ENCODE assay signal across 9 mouse cellular contexts in the genomic region with DNA sequence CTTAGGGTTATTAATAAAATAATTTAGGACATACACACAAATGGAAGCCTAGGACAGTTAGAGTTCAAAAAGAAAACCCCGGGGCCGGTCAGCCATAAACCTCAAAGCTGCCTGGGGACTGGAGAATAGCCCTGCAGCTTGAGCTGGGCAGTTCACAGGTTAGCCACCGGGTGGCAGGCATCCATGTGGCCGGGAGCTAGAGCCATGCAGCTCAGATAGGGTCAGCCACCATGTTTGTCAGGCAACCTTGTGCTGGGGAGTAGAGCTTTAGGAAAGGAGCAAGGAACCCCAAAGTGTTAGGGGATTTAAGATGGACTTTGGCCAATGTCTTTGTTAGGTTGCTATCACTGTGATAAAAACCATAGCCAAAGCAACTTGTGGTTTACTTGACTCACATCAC. TPM values are rescaled to one million over a fixed set of nuclear protein-coding genes. Genes with fewer than 3 reads are reported as not detected.
DNase-seq lines count a peak whose midpoint lies in the region; ATAC-seq and TF ChIP-seq lines count a peak whose summit lies in the region.
"Had no signal": no experiment of that assay in that cellular context is flagged by ENCODE, and none has a peak within 500 bp of the region (broad histone marks: within the 10 kb centered on the region; RNA-seq: fewer than 3 reads in every experiment).

No protein-coding gene starts in this region.

- no peak for ATAC-seq in forebrain, embryonic 14.5 days
- no peak for ATAC-seq in forebrain, embryonic 13.5 days
- peak; percentile 50; the same call in 1 of the 2 replicates for ATAC-seq in kidney, postnatal 0 days (replicated peaks; ENCODE audit: low FRiP score, low read depth)
- peak; percentile 38 for ATAC-seq in megakaryocyte progenitor cell, adult 5-6 weeks (replicated peaks; ENCODE audit: poor library complexity)

- H3K4me2 ChIP-seq in forebrain, embryonic 14.5 days (ENCODE audit: low read length): no peak overlapping the region
- no peak overlapping the region for H3K4me2 ChIP-seq in forebrain, embryonic 13.5 days
- H3K4me2 ChIP-seq in kidney, postnatal 0 days (ENCODE audit: low read length): no peak overlapping the region

- H3K4me3 ChIP-seq in forebrain, embryonic 14.5 days (ENCODE audit: low read depth, low read length): no peak overlapping the region
- no peak overlapping the region for H3K4me3 ChIP-seq in forebrain, embryonic 13.5 days
- H3K4me3 ChIP-seq in kidney, postnatal 0 days (replicated peaks; ENCODE audit: low read depth, low read length): no peak overlapping the region

- no peaks in the 10 kb centered on the region for H3K9me3 ChIP-seq in forebrain, embryonic 14.5 days (replicated peaks; ENCODE audit: control insufficient read depth, low read length)
- H3K9me3 ChIP-seq in forebrain, embryonic 13.5 days (replicated peaks): no peaks in the 10 kb centered on the region
- no peaks in the 10 kb centered on the region for H3K9me3 ChIP-seq in kidney, postnatal 0 days (replicated peaks; ENCODE audit: low read length)

- no peaks in the 10 kb centered on the region for H3K27me3 ChIP-seq in forebrain, embryonic 14.5 days (replicated peaks; ENCODE audit: control insufficient read depth, insufficient read depth, low read length)
- H3K27me3 ChIP-seq in forebrain, embryonic 13.5 days: no peaks in the 10 kb centered on the region
- H3K27me3 ChIP-seq in kidney, postnatal 0 days (ENCODE audit: insufficient read depth, low read length): no peaks in the 10 kb centered on the region

- peaks cover 4% of the 10 kb centered on the region for H3K36me3 ChIP-seq in forebrain, embryonic 14.5 days (ENCODE audit: control insufficient read depth, insufficient read depth, low read length)
- peaks cover 8% of the 10 kb centered on the region for H3K36me3 ChIP-seq in forebrain, embryonic 13.5 days (ENCODE audit: poor library complexity, severe bottlenecking)
- peaks cover 9% of the 10 kb centered on the region; the same call in 1 of the 2 replicates for H3K36me3 ChIP-seq in kidney, postnatal 0 days (ENCODE audit: insufficient read depth, low read length)

- peak; percentile 32 for DNase-seq in forebrain, embryonic 14.5 days (ENCODE audit: low spot score)
- peak; percentile 28 for DNase-seq in right cerebral cortex, adult 18-20 months
- DNase-seq in right cerebral cortex, postnatal 36 days (ENCODE audit: low spot score in 2 of 2): no peak
- DNase-seq in cerebellum, adult 8-10 months: peak; percentile 38
- DNase-seq in kidney, postnatal 0 days (ENCODE audit: low spot score): peak; percentile 59
- DNase-seq in thymus, adult 18-20 months: peak; percentile 24 to 39

- 29% methylated on average over 4 of the region's 4 CpGs for WGBS in forebrain, embryonic 14.5 days
- 20% methylated on average over 4 of the region's 4 CpGs for WGBS in forebrain, embryonic 13.5 days
- WGBS in kidney, postnatal 0 days: 17% methylated on average over 4 of the region's 4 CpGs

- no peak overlapping the region for H3K27ac ChIP-seq in forebrain, embryonic 14.5 days (ENCODE audit: low read depth, low read length)
- H3K27ac ChIP-seq in forebrain, embryonic 13.5 days: no peak overlapping the region
- H3K27ac ChIP-seq in kidney, postnatal 0 days: no peak overlapping the region

- no peak overlapping the region for H3K9ac ChIP-seq in forebrain, embryonic 14.5 days (ENCODE audit: low read length)
- H3K9ac ChIP-seq in forebrain, embryonic 13.5 days: no peak overlapping the region
- no peak overlapping the region for H3K9ac ChIP-seq in kidney, postnatal 0 days (ENCODE audit: low read depth, low read length)

- TF ChIP-seq CTCF in kidney, postnatal 0 days (IDR thresholded peaks at IDR 0.05; ENCODE audit: low read depth): peak; percentile 70

- H3K4me1 ChIP-seq in forebrain, embryonic 14.5 days (ENCODE audit: control insufficient read depth, insufficient read depth, low read length): peaks cover 9% of the 10 kb centered on the region
- H3K4me1 ChIP-seq in forebrain, embryonic 13.5 days: peaks cover 24% of the 10 kb centered on the region
- H3K4me1 ChIP-seq in kidney, postnatal 0 days (replicated peaks; ENCODE audit: insufficient read depth, low read length): peaks cover 9% of the 10 kb centered on the region; the same call in 1 of the 2 replicates

RNA-seq across cellular contexts. Expression of a gene that starts 2.7 kb away (rescaled TPM):
- 23.4 and 28.1 TPM in 2 replicates for polyA plus RNA-seq in forebrain, embryonic 14.5 days (2014; fragmentation: Nextera tagmentation; extraction: Ambion mirVana)
- polyA plus RNA-seq in forebrain, embryonic 13.5 days (2015; fragmentation: Nextera tagmentation; extraction: Ambion mirVana): 32.1 and 36.5 TPM in 2 replicates
- polyA plus RNA-seq in kidney, postnatal 0 days (2015; fragmentation: Nextera tagmentation; extraction: Ambion mirVana): 32.2 and 34.5 TPM in 2 replicates
- total RNA-seq in megakaryocyte progenitor cell, adult 5-6 weeks (2015): 46.2 and 58.3 TPM in 2 replicates
- total RNA-seq in megakaryocyte progenitor cell, adult 5-6 weeks (2017): 36.7 and 52.1 TPM in 2 replicates

RNA-seq across cellular contexts. Expression of a gene that starts 9.9 kb away (rescaled TPM):
- polyA plus RNA-seq in forebrain, embryonic 14.5 days (2014; fragmentation: Nextera tagmentation; extraction: Ambion mirVana): not detected in 2 replicates
- not detected in 2 replicates for polyA plus RNA-seq in forebrain, embryonic 13.5 days (2015; fragmentation: Nextera tagmentation; extraction: Ambion mirVana)
- not detected in 2 replicates for polyA plus RNA-seq in kidney, postnatal 0 days (2015; fragmentation: Nextera tagmentation; extraction: Ambion mirVana)
- total RNA-seq in megakaryocyte progenitor cell, adult 5-6 weeks (2015): not detected in 2 replicates
- not detected in 2 replicates for total RNA-seq in megakaryocyte progenitor cell, adult 5-6 weeks (2017)
- total RNA-seq: left cerebral cortex, adult 18-20 months had no signal

RNA-seq across cellular contexts. Expression of a gene that starts 22.7 kb away (rescaled TPM):
- 49.6 and 63.9 TPM in 2 replicates for polyA plus RNA-seq in forebrain, embryonic 14.5 days (2014; fragmentation: Nextera tagmentation; extraction: Ambion mirVana)
- polyA plus RNA-seq in forebrain, embryonic 13.5 days (2015; fragmentation: Nextera tagmentation; extraction: Ambion mirVana): 50.1 and 62.2 TPM in 2 replicates
- 1.1 TPM in 2 replicates for polyA plus RNA-seq in kidney, postnatal 0 days (2015; fragmentation: Nextera tagmentation; extraction: Ambion mirVana)
- total RNA-seq in megakaryocyte progenitor cell, adult 5-6 weeks (2015): not detected in 2 replicates
- not detected in 2 replicates for total RNA-seq in megakaryocyte progenitor cell, adult 5-6 weeks (2017)

RNA-seq across cellular contexts. Expression of a gene that starts 29.8 kb away (rescaled TPM):
- polyA plus RNA-seq in forebrain, embryonic 14.5 days (2014; fragmentation: Nextera tagmentation; extraction: Ambion mirVana): 4.0 and 4.2 TPM in 2 replicates
- polyA plus RNA-seq in forebrain, embryonic 13.5 days (2015; fragmentation: Nextera tagmentation; extraction: Ambion mirVana): 1.9 and 2.2 TPM in 2 replicates
- polyA plus RNA-seq in kidney, postnatal 0 days (2015; fragmentation: Nextera tagmentation; extraction: Ambion mirVana): 25.0 and 26.5 TPM in 2 replicates
- total RNA-seq in megakaryocyte progenitor cell, adult 5-6 weeks (2015): not detected in 2 replicates
- not detected in 2 replicates for total RNA-seq in megakaryocyte progenitor cell, adult 5-6 weeks (2017)

Comparison
In these comparisons a context has a peak if more than half of its experiments do, and no peak if none do; other contexts are left out.
1. DNase-seq: peak in forebrain, embryonic 14.5 days (single experiment), right cerebral cortex, adult 18-20 months (single experiment), cerebellum, adult 8-10 months (single experiment), kidney, postnatal 0 days (single experiment) and thymus, adult 18-20 months (2 of 2); none in right cerebral cortex, postnatal 36 days (0 of 2).
2. ATAC-seq: peak in kidney, postnatal 0 days (single experiment) and megakaryocyte progenitor cell, adult 5-6 weeks (single experiment); none in forebrain, embryonic 14.5 days (single experiment) and forebrain, embryonic 13.5 days (single experiment).
3. RNA of a gene that starts 22.7 kb away (polyA plus RNA-seq): 50.1 to 62.2 TPM in forebrain, embryonic 13.5 days and 49.6 to 63.9 TPM in forebrain, embryonic 14.5 days; 1.1 TPM in kidney, postnatal 0 days; every median in the first group is over 10 times any median in the second.